Mouse (Mus musculus) neural tube, embryonic 12.5 days (tissue): Measurements from ENCODE around the gene Rgs3. TPM values are rescaled to one million over a fixed set of nuclear protein-coding genes. Genes with fewer than 3 reads are reported as not detected.
A peak's percentile ranks its signal among the peaks of the same experiment; 100 is the strongest.

ENCODE experiments used
- ATAC-seq: fragments of 200-750 bp; cut with Nextera tagmentation; 2 replicates; pipeline ENCODE4 v1.8.0; 2017; ENCODE audit warnings: low read depth, mild to moderate bottlenecking, moderate TSS enrichment, moderate library complexity; ENCODE audit not compliant: low FRiP score
- H3K27ac ChIP-seq: fragments of 300-500 bp; sonication (generic); 2 replicates; pipeline ENCODE4 v1.5.1; 2016
- H3K27me3 ChIP-seq: fragments of 300-500 bp; sonication (generic); replicated peaks from 2 replicates; pipeline ENCODE4 v1.6.1; 2016; ENCODE audit warnings: mild to moderate bottlenecking
- H3K36me3 ChIP-seq: fragments of 300-500 bp; sonication (generic); 2 replicates; pipeline ENCODE4 v1.6.1; 2016; ENCODE audit warnings: mild to moderate bottlenecking
- H3K4me1 ChIP-seq: fragments of 300-500 bp; sonication (generic); 2 replicates; pipeline ENCODE4 v1.6.1; 2016
- H3K4me2 ChIP-seq: fragments of 300-500 bp; sonication (generic); replicated peaks from 2 replicates; pipeline ENCODE4 v1.6.1; 2016; ENCODE audit warnings: mild to moderate bottlenecking
- H3K4me3 ChIP-seq: fragments of 300-500 bp; sonication (generic); 2 replicates; pipeline ENCODE4 v1.5.1; 2016
- H3K9ac ChIP-seq: fragments of 300-500 bp; sonication (generic); 2 replicates; pipeline ENCODE4 v1.6.1; 2016; ENCODE audit warnings: mild to moderate bottlenecking
- H3K9me3 ChIP-seq: fragments of 300-500 bp; sonication (generic); 2 replicates; pipeline ENCODE4 v1.6.1; 2016; ENCODE audit warnings: mild to moderate bottlenecking
- WGBS: fragments of 180-500 bp; shearing (Covaris S2); methylation state at CpG from one replicate; pipeline ENCODE4 v1.1.7; 2016; 5-methylcytosine and 5-hydroxymethylcytosine counted together
- polyA plus RNA-seq: library from polyadenylated mRNA; unstranded; fragments of >200 nt; fragmentation: Nextera tagmentation; extraction: Ambion mirVana; gene quantifications from 2 replicates; pipeline ENCODE4 v1.2.1, GENCODE M21; 2016

The Rgs3 gene
- polyA plus RNA-seq, 1 experiment from 2014 or later = 77.3 TPM

DNA sequence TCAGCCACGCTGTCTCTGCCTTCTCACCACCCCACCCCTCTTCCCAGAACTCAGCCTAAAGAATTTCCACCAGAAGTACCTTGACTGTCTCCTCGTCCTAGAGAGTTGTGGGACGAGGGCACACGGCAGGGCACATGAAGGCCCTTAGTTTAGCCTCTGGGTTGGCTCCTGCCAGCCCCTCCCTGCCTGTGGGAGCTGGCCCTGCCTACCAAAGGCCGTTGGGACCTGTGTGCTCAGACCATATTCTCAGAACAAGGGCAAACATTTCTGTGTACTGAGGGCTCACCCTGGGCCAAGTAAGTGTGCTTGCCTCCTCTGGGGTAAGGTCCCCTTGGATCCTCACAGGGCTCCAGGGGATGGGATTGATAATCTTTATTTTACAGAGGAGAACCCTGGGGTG is 140.8 kb downstream of the Rgs3 start:
- 0 out of 2 replicates have a peak overlapping the region, but pooled peaks have one; percentile 7 for H3K9ac ChIP-seq
- no peaks in the 10 kb centered on the region for H3K9me3 ChIP-seq
- H3K4me3 ChIP-seq = no peak overlapping the region
- H3K27me3 ChIP-seq = no peaks in the 10 kb centered on the region
- H3K36me3 ChIP-seq = peaks cover 50% of the 10 kb centered on the region
- H3K4me2 ChIP-seq = peak overlapping the region; percentile 52
- ATAC-seq = no peak
- no peak overlapping the region for H3K27ac ChIP-seq
- WGBS = 82% methylated on average over 5 of the region's 5 CpGs
- peaks cover 20% of the 10 kb centered on the region for H3K4me1 ChIP-seq

GRCm38 (mm10) chr4:62703151-62703550 is 143.5 kb downstream of the Rgs3 start:
- peaks cover 17% of the 10 kb centered on the region for H3K4me1 ChIP-seq
- H3K36me3 ChIP-seq = peaks cover 47% of the 10 kb centered on the region
- no peak overlapping the region for H3K4me3 ChIP-seq
- no peak overlapping the region for H3K27ac ChIP-seq
- no peaks in the 10 kb centered on the region for H3K27me3 ChIP-seq
- ATAC-seq = no peak
- H3K9me3 ChIP-seq = no peaks in the 10 kb centered on the region
- no peak overlapping the region for H3K4me2 ChIP-seq
- H3K9ac ChIP-seq = no peak overlapping the region
- WGBS = 81% methylated on average over 9 of the region's 9 CpGs

GRCm38 (mm10) chr4:62704204-62704603 is 144.6 kb downstream of the Rgs3 start:
- H3K4me1 ChIP-seq = peaks cover 9% of the 10 kb centered on the region
- H3K27me3 ChIP-seq = no peaks in the 10 kb centered on the region
- no peak overlapping the region for H3K9ac ChIP-seq
- ATAC-seq = no peak
- no peak overlapping the region for H3K4me3 ChIP-seq
- H3K4me2 ChIP-seq = no peak overlapping the region
- 94% methylated on average over 13 of the region's 13 CpGs for WGBS
- no peaks in the 10 kb centered on the region for H3K9me3 ChIP-seq
- no peak overlapping the region for H3K27ac ChIP-seq
- H3K36me3 ChIP-seq = peaks cover 43% of the 10 kb centered on the region

DNA sequence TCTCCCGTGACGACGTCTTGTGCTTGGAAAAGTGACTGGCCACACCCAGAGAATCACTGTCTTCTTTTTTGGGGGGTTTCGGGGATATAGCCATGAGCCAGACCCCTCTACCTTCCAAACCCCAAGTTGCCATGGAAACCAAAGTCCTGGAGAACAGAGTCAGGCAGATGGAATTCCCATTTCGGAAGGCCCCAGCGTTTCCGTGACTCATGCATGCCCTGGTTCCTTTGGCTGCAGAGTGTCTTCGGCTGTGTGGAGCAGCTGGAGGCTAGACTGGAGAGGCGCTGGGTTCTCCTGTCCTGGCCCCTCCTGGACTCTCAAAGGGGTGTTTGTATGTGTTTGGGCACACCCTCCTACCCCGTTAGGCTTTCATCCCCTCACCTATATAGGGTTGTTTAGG is 145.4 kb downstream of the Rgs3 start:
- ATAC-seq = no peak
- 80% methylated on average over 10 of the region's 10 CpGs for WGBS
- no peak overlapping the region for H3K27ac ChIP-seq
- peaks cover 38% of the 10 kb centered on the region for H3K36me3 ChIP-seq
- H3K9me3 ChIP-seq = no peaks in the 10 kb centered on the region
- H3K27me3 ChIP-seq = no peaks in the 10 kb centered on the region
- peaks cover 1% of the 10 kb centered on the region for H3K4me1 ChIP-seq
- H3K4me3 ChIP-seq = no peak overlapping the region
- H3K9ac ChIP-seq = no peak overlapping the region
- H3K4me2 ChIP-seq = no peak overlapping the region

DNA sequence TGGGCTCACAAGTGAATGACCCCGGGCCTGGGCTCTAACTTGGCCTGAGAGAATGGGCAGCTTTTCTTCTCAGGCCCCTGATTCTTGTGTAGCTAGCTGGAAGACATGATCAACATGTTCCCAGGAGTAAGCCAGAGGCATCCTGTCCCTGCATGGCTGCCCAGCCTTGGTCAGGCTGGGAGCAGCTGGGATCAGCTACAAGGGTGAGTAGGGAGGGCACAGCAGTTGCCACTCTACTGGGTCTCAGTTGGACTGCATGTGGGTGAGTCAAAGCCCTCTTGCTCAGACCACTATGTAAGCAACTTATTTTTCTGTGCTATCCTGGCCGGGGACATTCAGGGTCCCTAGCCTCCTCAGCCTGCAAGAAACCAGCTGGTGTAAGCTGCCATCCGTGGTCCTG is 146.1 kb downstream of the Rgs3 start:
- Histone ChIP-seq H3K4me3 (no peak overlapping the region), H3K4me1 (no peaks in the 10 kb centered on the region; the same call in 1 of the 2 replicates), H3K4me2 (no peak overlapping the region), H3K9ac (no peak overlapping the region), H3K9me3 (no peaks in the 10 kb centered on the region), H3K27me3 (no peaks in the 10 kb centered on the region), H3K27ac (no peak overlapping the region), H3K36me3 (peaks cover 31% of the 10 kb centered on the region)
- 62% methylated on average over 3 of the region's 3 CpGs for WGBS
- ATAC-seq = no peak

GRCm38 (mm10) chr4:62708084-62708483 is 148.4 kb downstream of the Rgs3 start:
- Histone ChIP-seq H3K36me3 (peaks cover 16% of the 10 kb centered on the region), H3K9me3 (no peaks in the 10 kb centered on the region), H3K4me3 (no peak overlapping the region), H3K4me2 (no peak overlapping the region), H3K9ac (no peak overlapping the region), H3K27me3 (no peaks in the 10 kb centered on the region), H3K27ac (no peak overlapping the region), H3K4me1 (no peaks in the 10 kb centered on the region; the same call in 1 of the 2 replicates)
- ATAC-seq = 0 out of 2 replicates have a peak, but pooled peaks have one; percentile 3
- 77% methylated on average over 7 of the region's 7 CpGs for WGBS

GRCm38 (mm10) chr4:62708994-62709393 is 149.3 kb downstream of the Rgs3 start:
- 75% methylated on average over 1 of the region's 1 CpGs for WGBS
- Histone ChIP-seq H3K27me3 (no peaks in the 10 kb centered on the region), H3K4me3 (no peak overlapping the region), H3K27ac (no peak overlapping the region), H3K36me3 (peaks cover 8% of the 10 kb centered on the region), H3K4me2 (no peak overlapping the region), H3K9ac (no peak overlapping the region), H3K9me3 (no peaks in the 10 kb centered on the region), H3K4me1 (no peaks in the 10 kb centered on the region; the same call in 1 of the 2 replicates)
- no peak for ATAC-seq

DNA sequence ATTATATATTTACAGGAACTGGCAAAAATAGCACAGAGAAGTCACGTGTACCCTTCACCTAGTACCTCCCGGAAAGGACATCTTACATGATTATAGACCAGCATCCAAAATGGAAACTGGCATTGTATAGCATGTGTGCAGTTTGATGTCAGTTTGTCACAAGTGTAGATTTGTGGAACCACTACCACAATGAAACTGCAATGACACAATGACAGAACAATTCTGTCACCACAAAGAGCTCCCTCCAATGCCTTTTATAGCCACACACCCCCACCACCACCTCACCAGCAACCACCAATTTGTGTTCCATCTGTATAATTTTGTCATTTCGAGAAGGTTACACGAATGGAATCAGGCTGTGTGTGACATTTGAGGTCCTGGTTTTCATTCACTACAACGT is 149.8 kb downstream of the Rgs3 start:
- Histone ChIP-seq H3K27me3 (no peaks in the 10 kb centered on the region), H3K9ac (no peak overlapping the region), H3K27ac (no peak overlapping the region), H3K9me3 (no peaks in the 10 kb centered on the region), H3K4me3 (no peak overlapping the region), H3K4me1 (no peaks in the 10 kb centered on the region; the same call in 1 of the 2 replicates), H3K36me3 (peaks cover 4% of the 10 kb centered on the region), H3K4me2 (no peak overlapping the region)
- no peak for ATAC-seq
- WGBS = 88% methylated on average over 5 of the region's 5 CpGs

- H3K9me3 ChIP-seq = no peaks in the 10 kb centered on the region
- no peak for ATAC-seq
- no peaks in the 10 kb centered on the region for H3K36me3 ChIP-seq
- 89% methylated on average over 7 of the region's 7 CpGs for WGBS
- no peak overlapping the region for H3K27ac ChIP-seq
- no peak overlapping the region for H3K4me3 ChIP-seq
- no peak overlapping the region for H3K9ac ChIP-seq
- H3K4me2 ChIP-seq = no peak overlapping the region
- no peaks in the 10 kb centered on the region for H3K27me3 ChIP-seq
- H3K4me1 ChIP-seq = no peaks in the 10 kb centered on the region; the same call in 1 of the 2 replicates
These were observed 151.5 kb downstream of the Rgs3 start for GRCm38 (mm10) chr4:62711159-62711558.

DNA sequence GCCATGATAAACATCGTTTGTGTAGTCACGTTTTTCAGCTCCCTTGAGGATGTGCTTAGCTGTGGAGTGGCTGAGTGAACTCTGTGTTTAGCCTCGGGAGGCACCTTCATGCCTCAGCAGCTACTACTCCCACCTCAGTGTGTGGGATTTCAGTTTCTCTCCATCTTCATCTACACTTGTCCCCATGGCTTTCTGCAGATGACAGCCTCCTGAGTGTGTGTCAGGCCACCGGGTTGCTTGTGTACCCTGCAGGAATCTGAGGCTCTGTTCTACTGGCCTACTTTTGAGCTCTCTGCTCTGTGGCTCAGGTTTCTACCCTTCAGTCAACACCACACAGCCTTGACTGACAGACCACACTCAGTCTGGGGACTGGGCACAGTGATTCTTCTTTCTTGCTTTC is 151.9 kb downstream of the Rgs3 start:
- 77% methylated on average over 4 of the region's 4 CpGs for WGBS
- H3K4me1 ChIP-seq = no peaks in the 10 kb centered on the region; the same call in 1 of the 2 replicates
- no peak overlapping the region for H3K27ac ChIP-seq
- H3K9me3 ChIP-seq = no peaks in the 10 kb centered on the region
- no peaks in the 10 kb centered on the region for H3K36me3 ChIP-seq
- H3K4me2 ChIP-seq = no peak overlapping the region
- H3K4me3 ChIP-seq = no peak overlapping the region
- no peaks in the 10 kb centered on the region for H3K27me3 ChIP-seq
- H3K9ac ChIP-seq = no peak overlapping the region
- no peak for ATAC-seq

DNA sequence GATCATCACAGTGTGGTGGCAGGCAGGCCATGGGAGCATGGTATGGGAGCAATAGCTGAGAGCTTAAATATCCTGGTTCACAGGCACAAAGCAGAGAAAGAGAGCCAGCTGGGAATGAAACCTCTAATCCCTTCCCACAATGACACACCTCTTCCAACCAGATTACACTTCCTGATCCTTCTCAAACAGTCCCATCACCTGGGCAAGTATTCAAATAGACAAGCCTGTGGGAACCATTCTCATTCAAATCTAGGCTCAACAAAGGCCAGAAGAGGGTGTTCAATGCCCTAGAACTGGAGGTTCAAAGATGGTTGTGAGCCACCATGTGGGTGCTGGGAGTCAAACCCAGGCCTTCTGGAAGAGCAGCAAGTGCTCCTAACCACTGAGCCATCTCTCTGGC is 161.2 kb downstream of the Rgs3 start:
- Histone ChIP-seq H3K9ac (no peak overlapping the region), H3K27ac (no peak overlapping the region), H3K4me1 (peaks cover 7% of the 10 kb centered on the region), H3K4me2 (no peak overlapping the region), H3K36me3 (no peaks in the 10 kb centered on the region), H3K9me3 (peaks cover 4% of the 10 kb centered on the region; the same call in 1 of the 2 replicates), H3K27me3 (no peaks in the 10 kb centered on the region), H3K4me3 (no peak overlapping the region)
- ATAC-seq = no peak

- 35% methylated on average over 3 of the region's 3 CpGs for WGBS
- Histone ChIP-seq H3K9me3 (peaks cover 4% of the 10 kb centered on the region; the same call in 1 of the 2 replicates), H3K4me3 (no peak overlapping the region), H3K4me2 (no peak overlapping the region), H3K4me1 (peaks cover 7% of the 10 kb centered on the region), H3K9ac (no peak overlapping the region), H3K27me3 (no peaks in the 10 kb centered on the region), H3K36me3 (no peaks in the 10 kb centered on the region), H3K27ac (no peak overlapping the region)
- no peak for ATAC-seq
These were observed 162.4 kb downstream of the Rgs3 start for GRCm38 (mm10) chr4:62722021-62722426.

- WGBS = 91% methylated on average over 5 of the region's 5 CpGs
- no peak for ATAC-seq
- no peaks in the 10 kb centered on the region for H3K36me3 ChIP-seq
These were observed 164.1 kb downstream of the Rgs3 start for GRCm38 (mm10) chr4:62723795-62724194.

More at GRCm38 (mm10) chr4:62723795-62724194, 164.1 kb downstream of the Rgs3 start:
- H3K9me3 ChIP-seq = peaks cover 4% of the 10 kb centered on the region; the same call in 1 of the 2 replicates
- H3K9ac ChIP-seq = no peak overlapping the region
- no peaks in the 10 kb centered on the region for H3K27me3 ChIP-seq
- peaks cover 7% of the 10 kb centered on the region for H3K4me1 ChIP-seq
- no peak overlapping the region for H3K4me3 ChIP-seq
- no peak overlapping the region for H3K27ac ChIP-seq
- H3K4me2 ChIP-seq = no peak overlapping the region
